Mouse (Mus musculus): ENCODE results near the gene Gm47289. TPM values are rescaled to one million over a fixed set of nuclear protein-coding genes. Genes with fewer than 3 reads are reported as not detected.
A peak's percentile ranks its signal among the peaks of the same experiment; 100 is the strongest.

The Gm47289 gene
- not detected for total RNA-seq (2021)
- long read RNA-seq, experiment 1 = 0 reads
- long read RNA-seq, experiment 2 = 0 reads

DNA sequence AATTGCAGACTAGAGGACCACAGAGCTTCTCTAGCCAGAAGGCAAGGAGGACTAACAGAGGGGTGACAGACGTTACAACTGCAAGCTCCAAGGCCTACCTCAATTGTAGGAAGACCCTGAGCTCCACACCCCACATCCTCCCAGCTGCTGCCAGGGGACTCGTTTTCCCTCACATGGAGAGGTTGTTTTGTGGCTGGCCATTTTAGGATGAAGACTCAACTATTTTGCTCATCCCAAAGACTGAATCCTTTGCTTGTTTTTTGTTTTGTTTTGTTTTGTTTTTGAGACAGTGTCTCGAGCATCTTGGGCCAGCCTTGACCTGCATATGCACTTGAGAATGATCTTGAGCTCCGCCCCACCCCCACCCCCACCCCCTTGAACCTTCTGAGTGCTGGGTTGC lies at the start of gene Gm47289:
Gene Gm47289, plus strand, starts transcription at position 301 of the 400 bp plus-strand sequence.
- DNase-seq = no peak

DNA sequence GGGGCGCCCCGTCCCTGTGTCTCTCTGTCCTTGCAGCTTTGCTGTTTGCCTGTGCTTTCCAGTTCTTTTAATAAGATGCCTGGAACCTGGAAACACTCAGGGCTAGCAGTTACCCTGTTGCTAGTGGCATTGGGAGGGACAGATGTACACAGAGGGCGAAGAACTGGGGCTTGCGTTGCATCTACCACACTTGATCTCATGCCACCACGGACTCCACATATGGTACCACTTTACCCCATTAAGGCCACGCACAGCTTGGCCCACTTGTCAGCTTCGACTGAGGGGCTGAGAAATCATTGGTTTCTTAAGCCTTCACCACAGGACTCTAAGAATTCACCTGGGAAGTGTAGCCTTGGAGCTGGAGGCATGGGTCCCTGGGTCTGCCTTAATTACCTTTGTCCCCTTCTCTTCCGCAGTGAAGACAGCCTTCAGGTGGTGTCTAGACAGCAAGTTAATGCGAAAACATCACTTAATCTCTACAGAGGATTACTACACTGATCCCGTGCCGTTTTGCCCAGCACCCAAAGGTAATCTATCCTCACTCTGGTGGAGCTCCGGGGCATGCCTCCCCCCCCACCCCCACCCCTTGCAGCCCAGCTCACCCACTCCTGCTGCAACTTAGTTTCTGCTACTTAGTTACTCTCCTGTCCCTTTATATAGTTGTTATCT lies 49.1 kb upstream of the Gm47289 start:
- no peak for DNase-seq

DNA sequence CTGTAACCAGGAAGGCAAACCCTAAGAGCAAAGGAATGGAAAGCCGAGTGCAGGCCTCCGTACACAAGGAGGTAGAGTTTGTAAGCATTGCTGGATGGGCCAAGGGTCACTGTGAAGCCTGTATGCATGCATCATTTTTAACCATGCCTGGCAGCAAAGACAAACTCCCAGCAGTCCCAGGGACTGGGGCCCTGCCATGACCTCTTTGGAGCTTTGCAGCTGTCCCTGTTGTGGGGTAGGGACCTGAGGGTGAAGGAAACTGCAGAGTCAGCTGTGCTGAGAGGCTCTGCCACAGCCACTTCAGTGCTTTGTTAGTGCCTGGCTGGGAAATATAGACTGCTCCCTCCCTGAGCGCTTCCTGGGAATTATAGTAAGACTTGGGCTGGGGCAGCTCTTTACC lies 48.3 kb upstream of the Gm47289 start:
- no peak for DNase-seq

DNA sequence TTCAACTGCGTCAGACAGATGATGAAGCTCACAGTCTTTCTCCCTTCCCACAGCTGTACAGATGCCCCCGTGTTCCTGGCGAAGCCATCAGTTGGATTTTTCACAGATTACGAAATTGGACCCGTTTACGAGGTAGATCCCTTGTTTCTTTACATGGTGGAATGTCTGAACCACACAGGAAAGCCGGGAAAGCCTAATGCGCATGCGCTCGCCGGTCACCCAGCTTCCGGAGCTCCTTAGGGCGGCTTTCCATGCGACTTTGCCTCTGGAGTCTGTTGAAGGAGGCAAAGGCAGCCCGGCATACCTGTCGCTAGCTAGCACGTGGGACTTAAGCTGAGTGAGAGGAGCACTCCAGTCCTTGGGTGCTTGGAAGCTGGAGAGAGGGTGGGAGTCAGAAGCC lies 44.0 kb upstream of the Gm47289 start:
- no peak for DNase-seq

DNA sequence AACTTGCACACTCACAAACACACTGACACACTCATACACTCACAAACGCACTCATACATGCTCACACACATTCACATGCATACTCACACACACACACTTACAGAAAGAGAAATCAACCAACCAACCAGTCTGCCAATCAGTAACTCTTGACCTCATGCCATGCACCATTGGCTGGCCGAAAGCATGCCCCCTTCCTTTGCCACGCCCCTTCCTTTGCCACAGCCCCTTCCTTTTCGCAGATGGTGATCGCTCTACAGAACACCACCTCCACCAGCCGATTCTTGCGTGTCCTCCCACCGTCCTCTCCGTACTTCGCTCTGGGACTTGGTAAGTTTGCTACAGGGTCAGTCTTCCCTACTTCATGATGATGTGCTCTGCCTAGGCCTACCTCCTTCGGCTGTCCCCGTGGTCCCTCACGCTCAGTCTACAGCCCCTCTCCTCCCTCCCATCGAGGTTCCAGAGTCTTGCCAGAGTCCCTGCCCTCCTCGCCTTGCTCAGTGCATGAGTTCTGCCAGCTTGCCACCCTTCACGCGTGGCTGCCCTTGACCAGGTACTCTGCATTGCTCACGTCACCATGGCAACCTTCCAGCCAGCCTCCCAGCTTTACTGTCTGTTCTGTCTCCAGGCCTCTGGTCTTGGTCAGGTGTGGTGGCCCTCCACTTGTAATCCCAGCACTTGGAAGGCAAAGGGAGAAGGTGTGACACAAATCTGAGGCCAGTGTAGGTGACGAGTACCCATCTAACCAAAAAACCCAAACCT lies 39.4 kb upstream of the Gm47289 start:
- no peak for DNase-seq

DNA sequence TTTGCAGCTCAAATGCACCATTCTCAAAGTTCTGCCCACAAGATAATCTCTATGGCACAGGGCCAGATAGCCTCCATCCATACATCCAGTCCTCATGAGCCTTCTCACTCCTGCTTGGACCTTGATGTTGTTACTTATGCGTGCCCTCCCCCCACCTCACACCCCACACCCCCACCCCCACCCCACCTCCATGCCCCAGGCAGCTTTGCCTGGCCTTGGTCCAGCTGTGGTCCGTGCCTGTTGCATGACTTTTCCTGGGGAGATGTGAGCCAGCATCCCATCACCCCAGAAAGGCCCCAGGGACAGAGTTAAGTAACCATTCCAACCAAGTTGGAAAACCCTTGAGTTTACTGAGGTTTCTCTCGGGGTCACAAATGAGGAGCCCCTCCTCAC lies 38.8 kb upstream of the Gm47289 start:
- no peak for DNase-seq

DNA sequence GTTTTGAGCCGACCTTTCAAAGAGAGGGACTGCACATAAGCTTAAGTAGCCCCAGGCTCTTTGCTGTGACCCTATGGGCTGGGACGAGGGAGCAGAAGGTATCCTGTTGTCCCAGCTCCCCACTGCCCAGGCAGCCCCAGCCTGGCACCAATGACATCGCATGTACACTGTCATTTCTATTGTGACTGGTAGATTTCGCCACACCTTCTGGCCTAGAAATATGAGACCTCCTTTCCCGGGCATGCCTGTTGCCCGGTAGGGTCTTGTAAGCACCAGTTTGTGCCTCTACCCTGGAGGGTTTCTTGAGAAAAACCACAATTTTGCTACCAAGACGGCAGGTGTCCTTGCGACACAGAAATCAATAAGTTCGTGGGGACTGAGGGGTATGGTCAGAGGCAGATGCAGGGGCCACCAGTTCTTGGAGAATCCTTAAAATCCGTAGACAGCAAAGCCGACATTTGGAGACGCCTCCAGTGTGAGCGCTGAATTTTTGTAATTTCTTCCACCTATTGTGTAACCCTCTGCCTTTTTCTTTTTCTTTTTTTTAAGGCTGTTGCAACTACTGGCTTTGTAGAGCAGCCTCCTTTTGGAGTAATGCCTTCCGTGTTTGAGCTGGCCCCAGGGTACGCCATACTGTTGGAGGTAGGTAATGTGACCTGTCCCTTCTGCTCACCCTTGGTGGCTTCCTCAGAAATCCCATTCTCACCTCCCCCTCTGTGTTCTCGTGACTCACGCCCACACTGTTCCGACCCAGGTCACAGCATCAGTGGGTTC lies 36.2 kb upstream of the Gm47289 start:
- no peak for DNase-seq

DNA sequence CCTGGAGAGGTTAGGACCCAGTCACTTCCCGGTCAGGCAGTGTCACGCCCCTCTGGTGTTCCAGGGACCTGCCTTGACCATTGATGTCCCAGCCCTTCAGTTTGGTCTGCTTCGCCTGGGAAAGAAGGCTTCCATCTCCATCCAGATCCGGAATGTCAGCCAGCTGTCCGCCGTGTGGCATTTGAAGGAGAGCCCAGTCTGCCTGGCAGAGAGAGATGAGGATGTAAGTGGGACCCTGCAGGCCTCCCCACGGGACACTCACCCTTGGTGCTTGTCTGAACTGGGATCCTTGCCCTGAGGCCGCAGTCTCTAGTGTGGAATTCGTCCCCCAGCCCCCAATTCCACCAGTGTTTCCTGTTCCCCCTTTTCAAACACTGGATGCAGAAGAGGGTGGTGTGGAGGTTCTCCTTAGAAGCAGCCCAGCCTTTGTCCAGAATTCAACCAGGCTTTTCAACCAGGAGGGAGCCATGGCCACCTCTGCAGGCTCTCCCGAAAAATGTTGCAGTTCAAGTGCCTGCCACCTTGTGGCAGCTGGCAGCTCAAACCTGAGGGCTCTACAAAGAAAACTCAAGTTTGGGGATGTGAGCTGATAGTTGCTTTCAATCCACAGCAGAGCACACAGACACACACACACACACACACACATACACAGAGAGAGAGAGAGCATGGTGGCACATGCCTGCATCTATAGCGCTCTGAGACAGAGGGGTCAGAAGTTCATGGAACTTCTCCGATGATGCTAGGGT lies 30.4 kb upstream of the Gm47289 start:
- no peak for DNase-seq

DNA sequence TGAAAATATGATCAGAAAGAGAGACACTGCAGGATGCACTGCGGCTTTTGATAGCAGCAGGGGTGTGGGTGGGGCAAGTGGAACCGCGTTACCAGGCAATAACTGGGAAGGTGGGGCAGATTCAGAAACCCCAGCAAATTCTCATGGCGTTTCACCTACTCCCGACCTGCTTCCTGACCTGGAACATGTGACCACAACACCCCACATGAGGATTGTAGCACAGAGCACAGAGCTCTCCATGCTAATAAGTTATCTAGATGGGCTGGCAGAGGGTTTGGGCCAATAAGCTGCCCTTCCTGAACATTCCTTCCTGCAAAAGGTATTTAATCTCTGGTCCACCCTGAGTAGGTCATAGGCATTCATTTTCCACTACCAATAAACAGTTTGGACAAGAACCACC lies 28.3 kb upstream of the Gm47289 start:
- no peak for DNase-seq

DNA sequence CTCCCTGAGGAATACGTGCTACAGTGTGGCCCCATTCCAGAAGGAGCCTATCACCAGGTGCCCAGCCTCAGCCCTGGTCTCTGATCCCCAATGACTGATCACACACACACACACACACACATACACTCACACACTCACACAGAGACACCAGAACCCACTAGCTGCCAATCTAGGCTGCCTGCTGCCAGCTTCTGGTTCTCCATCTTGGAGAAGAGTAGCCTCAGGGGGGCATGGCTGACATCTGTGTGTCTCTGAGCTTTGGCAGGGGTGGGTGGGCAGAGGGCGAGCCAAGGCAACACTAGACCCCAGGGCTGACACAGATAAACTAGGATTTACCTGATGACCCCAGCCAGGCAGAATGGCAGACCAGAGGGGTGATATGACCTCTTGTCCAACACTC lies 20.1 kb upstream of the Gm47289 start:
- DNase-seq = no peak

DNA sequence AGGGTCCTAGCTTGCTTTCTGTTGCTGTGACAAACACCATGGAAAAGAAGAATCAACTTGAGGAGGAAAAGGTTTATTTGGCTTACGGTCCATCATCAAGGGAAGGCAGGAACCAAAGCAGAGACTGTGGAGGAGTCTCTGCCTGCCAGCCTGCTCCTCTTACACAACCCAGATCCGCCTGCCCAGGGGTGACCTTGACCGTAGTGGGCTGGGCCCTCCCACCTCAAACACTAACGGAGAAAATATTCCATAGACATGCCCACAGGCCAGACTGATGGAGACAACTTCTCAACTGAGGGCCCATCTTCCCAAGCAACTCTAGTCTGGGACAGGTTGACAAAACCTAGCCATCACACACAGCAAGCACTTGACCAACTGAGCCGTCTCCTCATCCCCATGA lies 16.9 kb upstream of the Gm47289 start:
- DNase-seq = peak; percentile 49 to 60

DNA sequence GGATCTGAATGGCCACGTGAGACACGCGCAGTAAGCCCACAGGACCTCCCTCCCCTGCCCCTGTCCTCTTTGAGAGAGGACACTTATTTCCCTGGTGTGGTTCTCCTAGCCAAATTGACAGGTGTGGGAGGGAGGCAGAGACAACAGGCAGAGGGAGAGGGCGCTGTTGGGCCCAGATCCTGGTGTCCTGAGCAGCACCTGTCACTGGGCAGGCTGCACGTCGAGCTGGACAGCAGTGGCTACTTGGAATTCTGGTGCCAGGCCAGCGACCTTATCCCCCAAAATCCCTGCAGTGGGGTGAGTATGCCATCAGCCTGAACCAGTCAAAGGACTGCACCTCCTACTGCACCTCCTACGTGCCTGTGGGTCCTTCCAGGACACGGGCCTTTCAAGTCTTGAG lies 15.6 kb upstream of the Gm47289 start:
- no peak for DNase-seq

DNA sequence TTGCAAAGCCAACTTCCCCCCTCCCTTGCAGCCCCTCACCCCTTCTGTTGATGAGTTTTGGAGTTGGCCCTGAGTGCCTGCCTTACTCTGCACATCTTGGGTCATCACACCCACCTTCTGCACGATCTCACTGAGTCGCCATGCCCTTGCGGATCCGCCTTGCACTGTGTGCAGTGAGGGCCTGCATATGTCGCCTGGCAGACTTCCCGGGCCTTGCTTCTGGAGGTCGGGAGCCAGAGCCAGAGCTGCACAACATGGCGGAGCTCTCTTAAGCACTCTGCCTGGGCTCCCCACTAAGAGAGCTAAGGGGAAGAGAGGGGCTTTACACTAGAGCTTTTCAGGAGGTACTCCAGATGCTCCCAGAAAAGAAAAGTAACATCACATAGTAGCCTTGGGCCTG lies 14.3 kb upstream of the Gm47289 start:
- no peak for DNase-seq

DNA sequence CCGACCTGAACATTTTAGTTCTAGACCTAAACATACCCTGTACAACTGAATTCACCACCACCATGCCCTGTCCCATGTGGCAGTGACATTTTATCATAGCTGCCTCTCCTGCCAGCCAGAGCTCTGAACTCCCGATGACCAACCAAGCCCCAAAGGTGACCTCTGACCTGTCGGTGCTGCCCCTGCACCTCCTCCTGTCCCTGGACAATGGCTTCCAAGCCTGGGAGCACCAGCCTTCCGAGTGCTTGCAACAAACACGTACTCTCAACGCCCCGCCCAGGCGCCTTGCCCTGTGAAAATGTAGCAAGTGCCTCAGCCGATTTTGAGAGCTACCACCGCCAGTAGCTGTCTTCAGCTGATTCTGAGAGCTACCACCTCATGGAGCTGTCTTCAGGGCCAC lies 13.8 kb upstream of the Gm47289 start:
- DNase-seq = peak in 1 of 2 experiments; percentile 10

DNA sequence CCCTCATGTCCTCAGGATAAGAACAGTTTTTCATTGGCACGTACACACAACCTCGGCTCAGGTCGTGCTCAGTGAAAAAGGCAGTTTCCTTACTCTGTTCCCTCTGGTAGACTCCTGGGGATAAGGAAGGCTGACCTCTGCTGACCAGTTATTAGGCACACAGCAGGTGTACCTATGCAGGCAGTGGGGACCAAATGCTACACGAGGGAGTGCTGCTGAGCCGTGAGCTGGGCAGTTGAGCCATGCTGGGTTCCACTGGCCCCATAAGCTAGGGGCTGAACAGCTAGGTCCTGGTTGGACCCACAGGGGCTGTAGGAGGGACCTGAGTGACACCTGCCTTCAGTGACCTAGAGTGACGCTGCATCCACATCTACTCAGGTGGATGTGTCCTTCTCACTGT lies 13.3 kb upstream of the Gm47289 start:
- DNase-seq = no peak

DNA sequence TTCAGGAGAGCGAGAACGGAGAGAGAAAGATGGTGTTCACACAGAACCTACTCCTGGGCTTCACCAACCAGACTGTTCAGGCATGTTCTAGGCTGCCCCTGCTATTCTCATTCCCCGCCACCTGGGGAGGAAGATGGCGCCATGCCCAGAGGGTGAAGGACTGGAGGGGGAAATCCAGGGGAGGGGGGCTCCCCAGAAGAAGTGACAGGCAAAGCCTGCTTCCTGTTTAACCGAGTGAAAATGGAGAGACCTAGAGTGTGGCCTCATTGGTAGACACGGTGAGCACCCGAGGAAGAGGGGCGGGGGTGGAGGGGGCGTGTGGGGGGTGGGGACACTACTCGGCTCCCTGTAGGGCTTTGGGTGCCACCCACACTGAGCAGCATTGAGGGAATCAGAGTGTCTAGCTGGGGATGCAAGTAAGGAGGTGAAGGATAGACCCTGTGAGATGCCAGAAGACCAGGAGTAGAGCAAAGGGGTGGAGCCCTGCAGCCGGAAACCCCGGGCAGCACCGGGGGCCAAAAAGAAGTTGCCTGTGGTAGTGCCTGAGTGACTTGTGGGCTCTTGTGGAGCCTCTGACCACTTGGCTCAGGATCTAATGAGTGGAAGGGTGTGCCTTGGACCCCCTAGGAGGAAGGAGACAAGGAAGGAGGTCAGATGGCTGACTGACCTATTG lies 12.7 kb upstream of the Gm47289 start:
- DNase-seq = no peak

DNA sequence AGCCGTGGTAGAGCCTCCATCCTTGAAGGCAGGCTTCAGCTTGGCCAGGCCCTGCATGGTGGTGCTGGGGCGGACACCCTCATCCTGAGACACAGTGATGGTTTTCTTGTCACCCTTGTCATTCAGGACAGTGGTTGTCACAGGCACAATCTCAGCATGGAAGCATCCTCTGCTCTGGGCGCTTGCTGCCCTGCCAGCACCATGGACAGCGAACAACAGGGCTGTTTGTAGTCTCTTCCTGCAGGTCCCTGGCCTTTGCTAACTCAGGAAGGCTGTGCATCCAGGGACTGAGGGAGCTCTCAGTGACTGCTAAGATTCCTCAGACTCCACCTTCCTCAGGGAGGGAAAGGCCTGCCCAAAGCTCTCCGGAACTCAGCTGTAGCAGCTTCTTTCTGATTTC lies 9.4 kb upstream of the Gm47289 start:
- DNase-seq = peak; percentile 71 to 79

DNA sequence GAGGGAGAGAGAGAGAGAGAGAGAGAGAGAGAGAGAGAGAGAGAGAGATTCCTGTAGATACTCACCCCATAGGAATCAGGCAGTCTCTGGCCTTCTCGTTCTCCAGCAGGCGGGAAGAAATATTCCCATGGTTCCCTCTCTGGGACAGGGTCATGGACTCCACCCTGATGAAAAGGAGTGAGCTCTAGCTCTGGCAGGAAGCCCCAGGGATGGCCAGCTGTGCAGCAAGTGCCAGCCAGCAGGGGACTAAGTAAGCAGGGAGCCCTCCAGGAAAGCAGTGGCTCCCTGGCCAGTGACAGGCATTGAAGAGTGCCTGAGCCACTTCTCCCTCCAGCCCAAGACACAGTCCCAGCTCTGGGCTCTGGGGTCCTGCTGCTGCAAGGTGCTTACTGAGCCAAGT lies 7.2 kb upstream of the Gm47289 start:
- peak in 1 of 2 experiments; percentile 11 for DNase-seq

DNA sequence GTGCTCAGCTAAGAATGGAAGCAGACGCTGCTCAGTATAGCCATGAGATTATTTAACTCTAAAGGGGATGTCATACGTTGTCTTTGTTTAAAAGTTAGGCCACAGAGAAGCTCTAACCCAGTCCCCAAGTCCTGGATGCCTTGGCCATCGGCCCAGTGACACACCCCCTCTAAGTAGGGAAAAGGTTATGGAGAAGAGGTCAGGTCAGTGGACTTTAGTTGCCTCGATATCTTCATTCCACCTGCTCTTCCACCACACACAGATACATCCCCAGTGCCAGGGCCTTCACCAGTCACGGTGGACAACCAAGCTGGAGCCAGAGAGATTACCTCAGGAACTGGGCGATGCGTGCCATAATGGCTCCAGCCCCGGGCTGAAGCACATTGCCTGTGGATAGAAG lies 3.5 kb upstream of the Gm47289 start:
- peak in 1 of 2 experiments; percentile 33 for DNase-seq

DNA sequence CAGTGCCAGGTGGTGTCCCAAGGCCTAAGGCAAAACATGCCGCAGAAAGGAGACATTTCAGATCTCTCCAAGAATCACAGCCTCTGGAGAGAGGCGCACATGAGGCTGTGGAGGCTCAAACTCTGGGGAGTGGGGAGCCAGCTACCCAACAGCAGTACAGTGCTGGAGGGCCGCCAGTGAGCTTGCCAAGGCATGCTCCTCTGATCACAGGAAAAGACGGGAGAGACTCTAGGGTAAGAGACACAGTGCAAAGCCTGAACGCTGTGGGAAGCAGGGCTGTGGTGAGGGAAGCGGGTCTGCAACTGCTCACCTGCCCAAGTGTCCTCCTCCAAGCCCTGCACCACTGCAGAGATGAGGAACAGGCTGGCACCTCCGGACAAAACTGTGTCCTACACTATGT lies 3.1 kb upstream of the Gm47289 start:
- peak in 1 of 2 experiments; percentile 47 for DNase-seq

DNA sequence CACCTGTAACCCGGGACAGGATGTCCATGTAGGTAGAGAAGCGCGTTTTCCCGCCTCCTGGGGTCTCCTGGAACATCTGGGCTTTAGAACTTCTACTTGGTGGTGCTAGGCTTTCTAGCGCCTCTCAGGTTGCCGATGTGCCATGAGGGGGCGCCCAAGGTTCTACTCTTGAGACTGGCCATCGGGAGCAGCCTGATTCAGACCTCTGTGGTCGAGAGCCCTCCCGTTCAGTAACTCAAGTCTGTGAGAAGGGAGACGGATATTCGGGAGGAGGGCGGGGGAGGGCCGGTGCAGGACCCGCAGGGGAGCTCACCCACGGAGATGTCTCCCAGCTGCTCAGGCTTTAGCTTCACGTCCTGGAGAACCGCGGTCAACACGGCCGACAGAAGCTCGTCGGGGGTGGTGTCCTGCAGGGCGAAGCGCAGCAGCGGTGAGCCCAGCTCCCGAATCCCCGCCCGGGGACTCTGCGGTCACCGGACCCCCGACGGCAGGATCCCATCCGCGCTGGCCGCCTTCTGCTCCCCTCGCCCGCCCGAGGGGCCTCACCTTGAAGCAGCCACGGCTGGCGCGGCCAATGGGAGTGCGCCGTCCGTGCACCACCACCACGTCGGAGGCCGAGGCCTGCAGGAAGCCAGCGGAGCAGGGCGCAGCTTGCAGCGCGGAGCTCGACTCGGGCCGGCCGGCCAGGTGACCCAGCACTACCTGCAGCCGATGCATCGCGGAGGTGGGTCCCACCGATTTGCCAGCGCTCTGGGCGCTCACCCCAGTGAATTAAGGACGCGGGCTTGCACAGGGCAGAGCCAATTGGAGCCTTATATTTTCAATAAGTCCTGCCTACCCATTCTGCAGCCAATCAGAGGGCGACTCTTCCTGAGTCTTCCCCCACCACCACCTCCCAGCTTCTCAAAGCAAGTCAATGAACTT lies 2.4 kb upstream of the Gm47289 start, which contains the start of gene Acaa1b:
Gene Acaa1b, minus strand, starts transcription at position 816 of the 924 bp plus-strand sequence.
- peak; percentile 78 to 89 for DNase-seq
